Mouse (Mus musculus) G1E (cell line): ENCODE data around the gene Sart3.

Experiments used
- CTCF ChIP-seq: IDR thresholded peaks from 2 replicates; pipeline ENCODE4 v1.5.1; 2012; ENCODE audit warnings: low read depth, low read length, inconsistent platforms, mixed read lengths
- GATA1 ChIP-seq: IDR thresholded peaks from 2 replicates; pipeline ENCODE4 v1.6.1; 2012; ENCODE audit warnings: borderline replicate concordance, low read length, inconsistent platforms, mixed read lengths
- GATA2 ChIP-seq: IDR thresholded peaks from 2 replicates; pipeline ENCODE4 v1.6.1; 2012; ENCODE audit warnings: low read depth, low read length, inconsistent platforms, borderline replicate concordance

DNA sequence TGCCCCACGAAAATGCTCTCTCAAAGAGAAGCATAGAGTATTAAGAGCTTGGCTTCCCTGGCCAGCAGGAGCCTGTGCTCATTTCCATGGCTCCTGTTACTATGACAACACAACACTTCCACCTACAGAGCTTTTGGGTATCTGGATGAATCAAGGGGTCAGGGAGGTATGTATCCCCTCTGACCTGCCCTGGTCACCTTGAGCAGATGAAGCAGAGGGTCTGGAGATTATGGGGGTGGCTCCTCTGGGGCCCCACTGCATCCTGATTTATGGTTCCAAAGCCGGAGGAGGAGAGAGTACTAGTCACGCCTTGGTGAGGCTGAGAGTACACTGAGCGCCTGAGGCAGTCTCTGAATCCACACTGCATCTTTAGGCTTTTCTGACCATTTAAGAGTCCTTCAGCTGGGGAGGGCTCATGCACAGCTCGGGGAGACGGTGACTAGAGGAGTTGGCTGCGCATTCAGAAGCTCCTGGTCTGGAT is 41.6 kb downstream of the Sart3 start:
- TF ChIP-seq GATA2 (no peak), CTCF (no peak), GATA1 (no peak)
